Mouse (Mus musculus) ES-E14 (cell line): Measurements from ENCODE around the gene Klf12.

Source experiments
- CHD2 ChIP-seq: IDR thresholded peaks from 2 replicates; pipeline ENCODE4 v1.6.1; 2014; ENCODE audit warnings: mild to moderate bottlenecking, low read depth, low read length, inconsistent platforms
- HCFC1 ChIP-seq: IDR thresholded peaks from 2 replicates; pipeline ENCODE4 v1.6.1; 2012; ENCODE audit warnings: low read length, inconsistent platforms, borderline replicate concordance; ENCODE audit not compliant: insufficient read depth
- MAFK ChIP-seq: IDR thresholded peaks from 2 replicates; pipeline ENCODE4 v1.6.1; 2014; ENCODE audit warnings: mild to moderate bottlenecking, low read depth, low read length, inconsistent platforms; ENCODE audit not compliant: insufficient read depth
- ZC3H11A ChIP-seq: IDR thresholded peaks from 2 replicates; pipeline ENCODE4 v1.6.1; 2012; ENCODE audit warnings: low read depth, mild to moderate bottlenecking, inconsistent platforms, low read length, borderline replicate concordance
- ZNF384 ChIP-seq: IDR thresholded peaks from 2 replicates; pipeline ENCODE4 v1.6.1; 2012; ENCODE audit warnings: low read depth, low read length, inconsistent platforms

GRCm38 (mm10) chr14:100052876-100053275, 231.6 kb downstream of the Klf12 start:
- TF ChIP-seq HCFC1 (no peak), ZNF384 (no peak), CHD2 (no peak), MAFK (no peak), ZC3H11A (no peak)
